Mouse (Mus musculus) lung, postnatal 0 days (tissue): ENCODE data around the gene Kcnn4.

Source experiments
- CTCF ChIP-seq: IDR thresholded peaks from 2 replicates; pipeline ENCODE4 v1.5.1; 2016; ENCODE audit warnings: antibody characterized with exemption, mild to moderate bottlenecking
- EP300 ChIP-seq: IDR thresholded peaks from 2 replicates; pipeline ENCODE4 v1.6.1; 2016; ENCODE audit warnings: antibody characterized with exemption, mild to moderate bottlenecking, control low read depth

DNA sequence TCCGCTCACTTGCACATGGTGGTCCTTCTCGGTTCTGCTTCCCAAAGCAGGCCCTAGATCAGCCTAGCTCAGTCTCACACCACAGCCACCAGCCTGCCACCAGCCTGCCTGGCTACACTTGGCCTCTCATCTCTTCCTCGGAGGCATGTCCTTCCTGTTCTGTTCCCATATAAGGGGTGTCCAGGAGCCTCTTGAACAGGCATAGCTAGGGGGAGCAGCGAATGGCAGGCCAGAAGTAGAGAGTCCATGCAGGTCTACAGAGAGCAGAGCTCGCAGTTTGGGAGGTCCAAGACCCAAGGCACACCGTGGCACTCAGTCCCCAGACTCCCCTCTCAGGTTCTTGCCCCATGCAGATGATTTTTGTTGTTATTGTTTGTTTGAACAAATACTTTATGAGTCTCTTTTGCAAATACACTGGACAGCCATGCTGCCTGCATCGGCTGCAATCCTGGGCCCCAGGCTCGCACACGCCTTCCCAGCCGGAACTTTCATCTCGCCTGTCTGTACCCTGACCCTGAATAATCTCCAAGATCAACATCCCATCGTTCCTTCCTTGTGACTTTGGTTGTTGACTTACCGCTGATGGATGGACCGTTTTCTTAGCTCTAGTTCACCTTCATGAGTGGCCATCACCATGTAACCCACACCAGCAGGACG lies 53.2 kb downstream of the Kcnn4 start:
- TF ChIP-seq CTCF (no peak), EP300 (no peak)
